Mouse (Mus musculus): Measurements from ENCODE around the gene Dusp15. TPM values are rescaled to one million over a fixed set of nuclear protein-coding genes. Genes with fewer than 3 reads are reported as not detected.
A peak's percentile ranks its signal among the peaks of the same experiment; 100 is the strongest.

The Dusp15 gene
- total RNA-seq (2021), result not detected
- long read RNA-seq, experiment 1, result 0 reads
- long read RNA-seq, experiment 2, result 0 reads

- peak in 1 of 2 experiments; percentile 27 for DNase-seq
Measured at GRCm38 (mm10) chr2:152951065-152951849, at the start of gene Dusp15. TSS of gene Dusp15 (minus strand) at chr2:152951698.

- DNase-seq, result no peak
Measured at GRCm38 (mm10) chr2:152997046-152997445, 45.5 kb upstream of the Dusp15 start.

- DNase-seq, result no peak
Measured at GRCm38 (mm10) chr2:152991529-152991928, 40.0 kb upstream of the Dusp15 start.

GRCm38 (mm10) chr2:152985582-152985981 is 34.1 kb upstream of the Dusp15 start:
- DNase-seq, result no peak

GRCm38 (mm10) chr2:152976991-152977390 is 25.5 kb upstream of the Dusp15 start:
- DNase-seq, result no peak

GRCm38 (mm10) chr2:152965555-152965954 is 14.1 kb upstream of the Dusp15 start:
- no peak for DNase-seq

- DNase-seq, result peak; percentile 72 to 80
Measured at GRCm38 (mm10) chr2:152962091-152962793, 10.7 kb upstream of the Dusp15 start, which contains the start of gene Ttll9. TSS of gene Ttll9 (plus strand) at chr2:152962485.

GRCm38 (mm10) chr2:152958116-152958515 is 6.6 kb upstream of the Dusp15 start:
- DNase-seq, result no peak

GRCm38 (mm10) chr2:152951850-152952720 is 587 bp upstream of the Dusp15 start:
- DNase-seq, result peak in 1 of 2 experiments; percentile 15

GRCm38 (mm10) chr2:152950358-152951064 is 987 bp downstream of the Dusp15 start:
- no peak for DNase-seq

- no peak for DNase-seq
Measured at GRCm38 (mm10) chr2:152948438-152949020, 3.0 kb downstream of the Dusp15 start.

- no peak for DNase-seq
Measured at GRCm38 (mm10) chr2:152947098-152947497, 4.4 kb downstream of the Dusp15 start.

GRCm38 (mm10) chr2:152944013-152944412 is 7.5 kb downstream of the Dusp15 start:
- no peak for DNase-seq

GRCm38 (mm10) chr2:152943568-152943967 is 7.9 kb downstream of the Dusp15 start:
- no peak for DNase-seq

- no peak for DNase-seq
Measured at GRCm38 (mm10) chr2:152942898-152943515, 8.5 kb downstream of the Dusp15 start.

- DNase-seq, result no peak
Measured at GRCm38 (mm10) chr2:152941776-152942175, 9.7 kb downstream of the Dusp15 start.

GRCm38 (mm10) chr2:152941106-152941505 is 10.4 kb downstream of the Dusp15 start:
- no peak for DNase-seq

- peak in 1 of 2 experiments; percentile 77 for DNase-seq
Measured at GRCm38 (mm10) chr2:152939846-152940245, 11.7 kb downstream of the Dusp15 start.

GRCm38 (mm10) chr2:152933614-152934013 is 17.9 kb downstream of the Dusp15 start:
- peak; percentile 81 to 88 for DNase-seq

- peak; percentile 65 to 85 for DNase-seq
Measured at GRCm38 (mm10) chr2:152933048-152933447, 18.4 kb downstream of the Dusp15 start, which contains the start of gene Foxs1. TSS of gene Foxs1 (minus strand) at chr2:152933208.
